Mouse (Mus musculus) hindbrain, embryonic 10.5 days (tissue): ENCODE measurements at regions not wholly inside any gene's neighbourhood (a gene's known extent, or its start where the extent isn't known, plus 50 kb on each side); places are given as distances from the start of the nearest gene placed in this dataset.
A peak's percentile ranks its signal among the peaks of the same experiment; 100 is the strongest.

Experiments
- DNase-seq: peaks from one replicate; pipeline ENCODE4 v3.0.0-alpha.2; 2017; ENCODE audit warnings: low spot score
- H3K27ac ChIP-seq: fragments of 300-500 bp; sonication (generic); 2 replicates; pipeline ENCODE4 v1.5.1; 2016; ENCODE audit warnings: mild to moderate bottlenecking, moderate library complexity
- H3K27me3 ChIP-seq: fragments of 300-500 bp; sonication (generic); 2 replicates; pipeline ENCODE4 v1.6.1; 2016; ENCODE audit warnings: mild to moderate bottlenecking; ENCODE audit not compliant: poor library complexity, insufficient read depth, severe bottlenecking
- H3K36me3 ChIP-seq: fragments of 300-500 bp; sonication (generic); 2 replicates; pipeline ENCODE4 v1.6.1; 2016; ENCODE audit warnings: mild to moderate bottlenecking, moderate library complexity
- H3K4me1 ChIP-seq: fragments of 300-500 bp; sonication (generic); replicated peaks from 2 replicates; pipeline ENCODE4 v1.6.1; 2016; ENCODE audit warnings: mild to moderate bottlenecking
- H3K4me3 ChIP-seq: fragments of 300-500 bp; sonication (generic); 2 replicates; pipeline ENCODE4 v1.5.1; 2016; ENCODE audit warnings: mild to moderate bottlenecking, moderate library complexity
- H3K9me3 ChIP-seq: fragments of 300-500 bp; sonication (generic); 2 replicates; pipeline ENCODE4 v1.6.1; 2016; ENCODE audit warnings: mild to moderate bottlenecking, moderate library complexity
- WGBS: fragments of 180-500 bp; shearing (Covaris S2); methylation state at CpG from one replicate; pipeline ENCODE4 v1.1.7; 2016; 5-methylcytosine and 5-hydroxymethylcytosine counted together

DNA sequence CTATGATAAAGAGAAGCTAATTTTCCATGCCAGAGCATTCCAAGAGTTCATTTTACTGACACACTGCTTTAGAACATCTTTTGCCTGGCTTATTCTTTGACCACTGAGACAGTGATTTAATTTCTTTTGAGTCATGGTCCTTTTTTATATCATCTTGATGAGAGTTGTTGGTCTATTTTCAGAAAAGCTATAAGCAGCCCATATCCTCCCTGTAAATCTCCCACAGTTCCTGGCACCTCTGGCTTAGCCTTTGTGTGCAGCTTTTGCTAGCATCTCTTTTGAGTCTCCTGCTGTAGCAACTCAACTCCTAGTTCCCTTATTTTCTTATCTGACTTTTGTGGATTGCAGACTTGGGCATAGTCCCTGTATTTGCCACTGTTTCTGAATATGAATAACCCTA lies 207.5 kb upstream of the 4931417E11Rik start:
- no peaks in the 10 kb centered on the region for H3K36me3 ChIP-seq
- DNase-seq, result no peak
- H3K4me3 ChIP-seq, result no peak overlapping the region
- no peaks in the 10 kb centered on the region for H3K27me3 ChIP-seq
- no peaks in the 10 kb centered on the region for H3K4me1 ChIP-seq
- H3K9me3 ChIP-seq, result no peaks in the 10 kb centered on the region
- H3K27ac ChIP-seq, result no peak overlapping the region

DNA sequence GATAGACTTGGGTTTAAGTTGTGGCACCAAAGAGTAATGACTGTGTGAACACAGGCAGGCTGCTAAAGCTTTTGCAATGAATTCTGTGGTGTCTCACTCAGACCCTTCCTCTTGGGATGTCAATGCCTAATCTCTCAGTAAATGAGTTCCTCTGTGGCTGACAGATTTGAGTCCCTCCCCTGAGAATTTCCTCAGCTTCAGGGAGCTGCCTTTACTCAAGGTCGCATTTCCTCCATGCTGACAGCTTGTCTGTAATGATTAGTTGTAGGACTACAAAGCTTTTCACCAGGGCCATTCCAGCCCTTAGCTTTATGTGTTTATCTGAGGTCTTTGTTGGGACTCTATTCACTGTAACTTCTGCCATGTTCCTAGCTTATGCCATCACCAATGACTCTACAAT lies 199.9 kb upstream of the 4931417E11Rik start:
- H3K4me1 ChIP-seq, result no peaks in the 10 kb centered on the region
- no peak overlapping the region for H3K27ac ChIP-seq
- 62% methylated on average over 1 of the region's 1 CpGs for WGBS
- no peaks in the 10 kb centered on the region for H3K9me3 ChIP-seq
- no peak overlapping the region for H3K4me3 ChIP-seq
- no peaks in the 10 kb centered on the region for H3K27me3 ChIP-seq
- no peaks in the 10 kb centered on the region for H3K36me3 ChIP-seq
- DNase-seq, result no peak

DNA sequence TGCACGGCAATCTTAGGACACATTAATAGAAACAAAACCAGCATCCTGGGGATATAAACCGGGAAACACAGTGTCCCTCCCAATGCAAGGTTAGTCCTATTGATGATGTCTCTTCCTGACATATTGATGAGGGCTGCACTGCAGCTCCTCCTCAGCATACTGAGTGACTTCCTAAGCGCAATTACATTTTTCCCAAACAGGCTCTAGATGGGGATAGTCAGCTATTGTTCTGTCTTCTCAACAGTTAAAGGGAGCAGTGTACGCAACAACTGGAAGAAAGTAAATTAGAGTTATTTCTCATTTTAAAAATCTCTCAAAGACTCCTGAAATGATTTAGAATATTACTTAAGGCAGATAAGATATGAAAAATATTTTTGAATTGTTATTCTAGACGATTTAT lies 189.5 kb upstream of the 4931417E11Rik start:
- Histone ChIP-seq H3K36me3 (no peaks in the 10 kb centered on the region), H3K9me3 (no peaks in the 10 kb centered on the region), H3K4me3 (no peak overlapping the region), H3K4me1 (no peaks in the 10 kb centered on the region), H3K27me3 (no peaks in the 10 kb centered on the region), H3K27ac (no peak overlapping the region)
- DNase-seq, result no peak
- WGBS, result 83% methylated on average over 5 of the region's 5 CpGs

DNA sequence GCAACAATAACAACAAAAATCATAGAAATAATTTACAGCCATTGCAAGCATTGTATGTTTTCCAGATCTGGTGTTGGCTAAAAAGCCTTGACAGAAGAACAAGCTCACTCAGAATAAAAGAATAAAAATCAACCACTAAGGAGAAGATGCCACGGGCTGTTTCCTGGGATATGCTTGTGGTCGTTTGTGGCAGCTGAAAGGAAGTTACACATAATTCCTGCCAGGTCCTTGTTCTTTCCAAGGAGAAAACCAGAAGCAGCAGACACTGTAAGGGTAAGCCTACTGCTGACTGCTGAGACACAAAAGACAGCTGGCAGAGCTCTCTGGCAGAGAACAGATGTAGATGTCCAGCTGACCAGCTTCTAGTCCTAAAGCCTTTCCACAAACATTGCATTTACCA lies 175.9 kb upstream of the 4931417E11Rik start:
- H3K27me3 ChIP-seq, result no peaks in the 10 kb centered on the region
- no peaks in the 10 kb centered on the region for H3K36me3 ChIP-seq
- H3K4me1 ChIP-seq, result no peaks in the 10 kb centered on the region
- WGBS, result 68% methylated on average over 2 of the region's 2 CpGs
- H3K4me3 ChIP-seq, result no peak overlapping the region
- DNase-seq, result no peak
- H3K9me3 ChIP-seq, result 0 out of 2 replicates have a peak, but pooled peaks cover 4% of the 10 kb centered on the region
- no peak overlapping the region for H3K27ac ChIP-seq

DNA sequence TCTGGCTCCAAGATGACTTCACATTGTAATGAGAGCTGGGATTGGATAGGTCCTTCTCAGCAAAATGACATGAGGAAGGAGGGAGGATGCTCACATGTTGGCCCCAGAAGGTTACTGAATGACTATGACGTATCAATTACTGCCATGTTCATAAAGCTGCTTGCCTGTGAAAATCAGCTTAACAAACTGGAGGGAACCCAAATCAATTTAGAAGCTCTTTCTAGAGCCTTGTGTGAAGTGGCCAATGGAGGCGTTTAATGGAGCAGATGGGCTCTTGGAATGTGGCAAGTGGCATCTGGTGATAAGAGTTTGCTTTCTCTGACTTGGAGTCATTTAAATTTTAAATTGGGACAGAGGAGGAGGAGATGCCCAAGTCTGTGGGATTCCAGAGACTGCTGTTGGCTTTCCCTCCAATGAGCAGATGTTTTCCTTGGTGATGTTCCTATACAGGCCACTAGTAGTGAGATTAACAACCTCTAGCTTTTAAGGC lies 175.4 kb upstream of the 4931417E11Rik start:
- peak; percentile 4 for DNase-seq
- Histone ChIP-seq H3K4me3 (no peak overlapping the region), H3K4me1 (no peaks in the 10 kb centered on the region), H3K36me3 (no peaks in the 10 kb centered on the region), H3K27me3 (no peaks in the 10 kb centered on the region), H3K9me3 (0 out of 2 replicates have a peak, but pooled peaks cover 4% of the 10 kb centered on the region), H3K27ac (no peak overlapping the region)
- WGBS, result 68% methylated on average over 2 of the region's 2 CpGs

DNA sequence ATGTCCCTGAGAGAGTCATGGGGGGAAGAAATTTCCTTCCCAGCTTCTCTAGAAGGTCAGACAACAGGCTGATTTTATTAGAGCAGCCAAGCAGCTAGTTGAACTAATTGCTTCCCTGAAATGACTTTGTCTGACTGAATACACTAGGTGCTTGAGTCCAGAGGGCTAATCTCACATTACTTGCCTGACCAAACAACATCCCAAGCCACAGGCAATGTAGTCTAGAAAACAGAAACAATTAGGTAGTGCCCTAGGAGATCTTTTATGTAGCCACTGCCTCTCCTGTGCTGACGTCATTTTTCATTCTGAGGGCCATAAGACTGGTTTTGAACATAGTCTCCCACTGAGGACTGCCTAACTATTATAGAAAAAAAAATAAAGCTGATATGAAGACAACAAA lies 159.1 kb upstream of the 4931417E11Rik start:
- no peak for DNase-seq
- Histone ChIP-seq H3K27me3 (no peaks in the 10 kb centered on the region), H3K36me3 (no peaks in the 10 kb centered on the region), H3K27ac (no peak overlapping the region), H3K4me3 (no peak overlapping the region), H3K9me3 (no peaks in the 10 kb centered on the region), H3K4me1 (no peaks in the 10 kb centered on the region)
- WGBS, result 23% methylated on average over 1 of the region's 1 CpGs

DNA sequence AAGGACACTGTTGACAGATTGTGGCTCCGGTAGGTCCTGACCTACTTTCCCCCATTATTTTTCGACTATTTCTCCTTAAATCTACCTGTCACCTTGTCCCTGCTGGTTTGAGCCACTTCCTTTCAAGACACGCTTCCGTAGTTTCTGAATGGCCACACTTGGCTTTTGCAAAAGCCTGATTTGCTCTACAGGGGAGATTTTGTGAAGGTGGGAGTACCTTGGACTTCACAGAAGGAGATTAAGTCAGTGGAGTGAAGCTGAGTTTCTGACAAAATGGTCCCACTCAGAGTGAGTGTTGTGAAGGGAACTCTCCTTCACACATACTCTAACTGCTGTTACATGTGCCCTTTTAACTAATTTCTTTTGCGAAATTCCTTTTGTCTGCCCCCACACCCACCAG lies 157.0 kb upstream of the 4931417E11Rik start:
- Histone ChIP-seq H3K27me3 (no peaks in the 10 kb centered on the region), H3K4me3 (no peak overlapping the region), H3K27ac (no peak overlapping the region), H3K36me3 (no peaks in the 10 kb centered on the region), H3K4me1 (no peaks in the 10 kb centered on the region), H3K9me3 (no peaks in the 10 kb centered on the region)
- DNase-seq, result no peak
- WGBS, result 80% methylated on average over 5 of the region's 5 CpGs

DNA sequence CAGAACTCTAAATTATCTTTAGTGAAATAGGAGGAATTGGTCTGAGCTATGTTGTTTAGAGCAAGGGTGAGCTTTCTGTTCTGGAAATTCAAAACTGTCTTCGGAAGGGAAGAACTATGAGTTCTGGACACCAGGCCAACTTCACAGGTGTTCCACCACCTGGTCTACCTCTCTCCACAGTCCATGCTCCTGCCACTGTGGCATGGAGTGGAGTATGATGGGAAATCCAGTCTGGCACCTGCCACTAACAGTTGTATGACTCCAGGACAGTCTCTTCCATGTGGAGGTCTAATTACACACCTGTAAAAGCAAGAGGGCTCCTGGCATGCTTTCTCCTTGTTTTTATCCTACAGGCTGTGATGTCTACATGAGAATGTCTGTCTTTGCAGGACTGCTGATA lies 154.7 kb upstream of the 4931417E11Rik start:
- no peaks in the 10 kb centered on the region for H3K36me3 ChIP-seq
- H3K27ac ChIP-seq, result no peak overlapping the region
- no peak overlapping the region for H3K4me3 ChIP-seq
- no peaks in the 10 kb centered on the region for H3K4me1 ChIP-seq
- 90% methylated on average over 1 of the region's 1 CpGs for WGBS
- DNase-seq, result no peak
- no peaks in the 10 kb centered on the region for H3K27me3 ChIP-seq
- no peaks in the 10 kb centered on the region for H3K9me3 ChIP-seq

DNA sequence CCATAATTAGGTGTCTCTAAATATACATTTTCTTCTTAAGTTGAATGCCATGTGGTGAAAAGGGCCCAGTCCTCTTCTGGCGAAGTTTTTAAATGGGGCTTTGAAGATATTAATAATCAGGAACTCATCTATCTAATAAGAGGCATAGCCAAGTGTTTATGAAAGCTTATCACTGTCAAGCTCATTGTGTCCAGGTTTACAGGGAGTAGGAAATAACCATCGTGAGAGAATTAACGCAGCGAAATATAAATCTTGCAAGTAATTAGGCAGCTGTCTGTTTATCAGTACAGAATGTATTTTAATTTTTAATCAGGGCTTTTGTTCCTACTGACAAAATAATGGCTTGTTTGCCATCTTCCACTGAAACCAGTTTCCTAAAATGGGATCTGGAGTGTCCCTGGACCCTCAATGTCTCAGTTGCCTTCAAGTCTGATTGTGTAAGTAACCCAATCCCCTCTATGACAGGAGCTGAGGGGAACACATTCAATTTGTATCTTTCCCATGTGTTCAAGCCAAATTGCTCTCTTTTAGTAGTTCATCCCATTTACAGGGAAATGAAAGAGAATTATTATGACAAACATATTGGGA lies 152.5 kb upstream of the 4931417E11Rik start:
- WGBS, result 92% methylated on average over 4 of the region's 4 CpGs
- no peak overlapping the region for H3K4me3 ChIP-seq
- H3K4me1 ChIP-seq, result no peaks in the 10 kb centered on the region
- DNase-seq, result no peak
- H3K27ac ChIP-seq, result no peak overlapping the region
- H3K36me3 ChIP-seq, result no peaks in the 10 kb centered on the region
- no peaks in the 10 kb centered on the region for H3K27me3 ChIP-seq
- no peaks in the 10 kb centered on the region for H3K9me3 ChIP-seq

DNA sequence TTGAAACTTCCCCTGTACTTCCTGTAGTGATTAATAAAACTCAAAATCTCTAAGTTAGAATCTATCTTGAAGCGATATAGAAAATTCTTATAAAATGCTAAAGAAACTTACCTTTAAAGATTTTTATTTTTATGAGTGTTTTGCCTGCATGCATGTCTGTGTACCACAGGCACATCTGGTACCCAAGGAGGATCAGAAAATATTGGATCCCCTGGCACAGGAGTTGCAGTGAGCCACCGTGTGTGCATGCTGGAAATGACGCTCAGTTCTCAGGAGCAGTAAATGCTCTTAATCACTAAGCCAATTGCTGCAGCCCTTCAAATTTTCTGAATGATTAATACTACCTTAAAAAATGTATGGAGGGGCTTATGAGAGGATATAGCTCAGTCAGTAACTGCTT lies 142.8 kb upstream of the 4931417E11Rik start:
- H3K4me1 ChIP-seq, result no peaks in the 10 kb centered on the region
- no peaks in the 10 kb centered on the region for H3K27me3 ChIP-seq
- no peak overlapping the region for H3K4me3 ChIP-seq
- 79% methylated on average over 3 of the region's 3 CpGs for WGBS
- DNase-seq, result no peak
- H3K27ac ChIP-seq, result no peak overlapping the region
- 0 out of 2 replicates have a peak, but pooled peaks cover 5% of the 10 kb centered on the region for H3K9me3 ChIP-seq
- H3K36me3 ChIP-seq, result no peaks in the 10 kb centered on the region

DNA sequence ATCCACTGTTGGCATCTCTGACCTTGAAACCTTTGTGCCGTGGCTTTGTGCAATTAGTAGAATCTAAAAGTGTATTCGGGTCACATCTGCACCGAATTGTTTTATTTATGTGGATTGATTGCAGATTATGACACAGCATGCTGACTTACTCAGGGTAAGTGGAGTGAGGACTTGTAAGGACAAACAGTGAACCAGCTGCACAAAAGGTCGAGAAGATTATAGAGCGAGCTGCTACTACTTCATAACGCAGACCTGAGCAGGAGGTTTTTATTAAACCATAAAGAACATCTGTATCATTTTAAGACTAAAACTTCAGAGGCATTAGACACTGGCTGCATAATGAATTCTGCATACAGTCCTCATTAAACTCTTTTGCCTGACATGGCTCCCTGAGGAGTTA lies 142.4 kb upstream of the 4931417E11Rik start:
- no peak for DNase-seq
- Histone ChIP-seq H3K27me3 (no peaks in the 10 kb centered on the region), H3K4me1 (no peaks in the 10 kb centered on the region), H3K27ac (no peak overlapping the region), H3K36me3 (no peaks in the 10 kb centered on the region), H3K4me3 (no peak overlapping the region), H3K9me3 (0 out of 2 replicates have a peak, but pooled peaks cover 5% of the 10 kb centered on the region)
- WGBS, result 70% methylated on average over 6 of the region's 6 CpGs

DNA sequence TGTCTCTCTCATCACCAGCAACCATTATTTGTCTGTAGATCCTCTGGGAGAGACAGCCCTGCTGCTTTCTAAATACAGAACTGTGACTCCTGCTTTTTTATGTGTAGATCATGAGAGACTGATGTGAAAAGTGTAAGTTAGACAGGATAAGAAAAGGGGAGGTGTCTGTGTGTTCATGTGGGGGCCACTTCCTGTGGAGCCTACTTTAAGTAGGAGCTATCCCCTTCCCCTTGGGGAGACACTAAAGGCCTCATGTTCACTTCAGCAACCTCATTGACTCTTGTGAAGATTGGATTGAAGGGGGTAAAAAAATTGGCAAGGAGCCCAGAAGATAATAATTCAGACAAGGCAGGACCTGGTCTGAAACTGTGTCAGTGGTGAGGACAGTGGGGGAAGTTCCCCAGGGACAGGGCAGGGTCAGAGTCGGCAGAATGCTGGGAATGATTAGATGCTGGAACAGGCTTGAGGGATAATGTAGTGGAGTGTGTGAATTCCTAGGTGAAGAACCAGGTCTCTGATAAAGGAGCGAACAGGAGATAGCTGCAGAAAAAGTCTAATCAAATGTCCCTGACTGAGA lies 140.7 kb upstream of the 4931417E11Rik start:
- H3K4me1 ChIP-seq, result no peaks in the 10 kb centered on the region
- 81% methylated on average over 2 of the region's 2 CpGs for WGBS

DNA sequence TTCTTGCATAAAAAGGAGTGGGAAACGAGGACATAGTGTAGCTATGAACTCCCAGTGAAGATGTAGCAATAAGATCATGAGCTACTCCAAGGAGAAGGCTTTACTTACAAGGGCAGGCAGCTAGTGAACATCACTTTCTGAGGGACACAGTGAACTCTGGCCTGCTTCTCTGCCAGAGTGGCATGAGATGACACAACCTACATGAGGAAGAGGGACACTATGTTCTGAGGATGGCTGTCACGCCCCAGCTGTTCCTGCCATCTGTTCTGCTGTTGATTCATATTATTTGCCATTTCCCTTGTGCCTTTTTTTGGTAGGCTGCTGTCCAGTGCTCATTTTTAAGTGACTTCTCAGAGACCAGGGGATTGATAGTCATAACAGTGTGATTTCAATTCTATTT lies 118.2 kb upstream of the 4931417E11Rik start:
- DNase-seq, result no peak
- no peaks in the 10 kb centered on the region for H3K4me1 ChIP-seq
- H3K27me3 ChIP-seq, result no peaks in the 10 kb centered on the region
- H3K4me3 ChIP-seq, result no peak overlapping the region
- H3K36me3 ChIP-seq, result no peaks in the 10 kb centered on the region
- WGBS, result 84% methylated on average over 2 of the region's 2 CpGs
- H3K9me3 ChIP-seq, result no peaks in the 10 kb centered on the region
- H3K27ac ChIP-seq, result no peak overlapping the region

More for the DNA sequence above, 140.7 kb upstream of the 4931417E11Rik start:
- Histone ChIP-seq H3K9me3 (0 out of 2 replicates have a peak, but pooled peaks cover 5% of the 10 kb centered on the region), H3K36me3 (no peaks in the 10 kb centered on the region), H3K27me3 (no peaks in the 10 kb centered on the region), H3K27ac (no peak overlapping the region), H3K4me3 (no peak overlapping the region)
- DNase-seq, result no peak

DNA sequence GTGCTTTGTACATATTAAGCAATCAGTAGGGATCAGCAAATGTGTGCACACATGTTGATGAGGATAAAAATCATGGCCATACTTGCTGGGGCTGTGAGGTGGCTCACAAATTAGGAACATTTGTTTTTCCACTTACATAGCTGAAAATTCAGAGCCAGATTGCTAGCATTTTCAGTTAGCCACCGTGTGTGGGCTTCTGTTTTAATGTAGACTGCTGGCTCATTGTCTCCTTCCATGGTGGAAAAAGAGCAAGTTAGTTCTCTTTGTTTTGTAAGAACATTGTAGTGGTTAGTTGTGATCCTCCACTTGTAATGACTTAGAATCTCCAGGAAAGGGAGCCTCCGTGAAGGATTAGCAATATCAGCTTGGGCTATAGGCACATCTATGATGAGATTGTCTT lies 107.2 kb upstream of the 4931417E11Rik start:
- Histone ChIP-seq H3K27ac (no peak overlapping the region), H3K36me3 (no peaks in the 10 kb centered on the region), H3K27me3 (no peaks in the 10 kb centered on the region), H3K4me1 (no peaks in the 10 kb centered on the region), H3K4me3 (no peak overlapping the region), H3K9me3 (no peaks in the 10 kb centered on the region)
- no peak for DNase-seq
- WGBS, result 79% methylated on average over 2 of the region's 2 CpGs
